16 mouse cellular contexts compared by ENCODE assay signal in the genomic region with DNA sequence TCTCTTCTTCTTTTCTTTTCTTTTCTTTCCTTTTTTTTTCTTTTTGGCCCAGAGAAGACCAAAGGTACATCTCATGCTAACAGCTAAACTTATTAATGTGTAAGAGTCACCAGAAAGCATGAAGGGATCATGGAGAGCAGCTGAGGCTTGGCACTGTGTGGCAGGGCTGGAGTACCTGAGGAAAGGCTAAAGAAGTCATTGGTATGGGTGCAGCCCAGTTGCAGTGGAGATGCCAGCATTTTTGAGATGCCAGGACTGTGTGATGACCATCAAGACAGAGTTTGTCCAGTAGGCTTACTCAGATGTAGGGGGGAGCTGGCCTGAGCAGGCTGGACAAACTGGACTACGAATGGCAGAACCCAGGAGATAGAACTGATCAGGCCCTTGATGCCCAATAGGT.
"Had no signal": no experiment of that assay in that cellular context is flagged by ENCODE, and none has a peak within 500 bp of the region (broad histone marks: within the 10 kb centered on the region; RNA-seq: fewer than 3 reads in every experiment).

No protein-coding gene starts in this region.

- ATAC-seq: liver, embryonic 12.5 days; liver, postnatal 0 days; lung, postnatal 0 days; midbrain, embryonic 13.5 days; midbrain, embryonic 15.5 days; midbrain, embryonic 16.5 days had no signal

- DNase-seq: left cerebral cortex, postnatal 4 days; liver; liver, embryonic 13.5 days; liver, postnatal 0 days; lung, adult 18-20 months; lung, adult 2 months; lung, embryonic 14.5 days; lung, postnatal 10 days; lung, postnatal 14 days; lung, postnatal 4 days; midbrain, embryonic 14.5 days had no signal
